Mouse (Mus musculus) kidney, adult 2 months (tissue): ENCODE measurements around the gene Sfxn3.

ENCODE experiments used
- CTCF ChIP-seq: fragments of 200-500 bp; conservative IDR thresholded peaks from 2 replicates; pipeline ENCODE4 v1.5.1; 2011; ENCODE audit warnings: low read depth, mild to moderate bottlenecking, control low read depth, low read length, moderate library complexity, mixed read lengths; ENCODE audit not compliant: insufficient read depth, insufficient read length
- POLR2A ChIP-seq: fragments of 200-500 bp; IDR thresholded peaks from one replicate; pipeline ENCODE4 v1.6.1; 2011; ENCODE audit warnings: low read depth, low read length, control low read depth

GRCm38 (mm10) chr19:45046523-45047321 lies 581 bp upstream of the Sfxn3 start:
- TF ChIP-seq POLR2A (no peak), CTCF (no peak)
